Mouse (Mus musculus) embryo, embryonic 11 days (tissue): ENCODE measurements around the gene Cxcl5.
A peak's percentile ranks its signal among the peaks of the same experiment; 100 is the strongest.
"Not testable (repeated sequence)": the region's sequence is repeated elsewhere in the genome, so short reads cannot be mapped to it uniquely, and the experiment has no call there.

Experiments used
- DNase-seq: peaks from one replicate; pipeline ENCODE4 v3.0.0-alpha.2; 2015

The Cxcl5 gene

DNA sequence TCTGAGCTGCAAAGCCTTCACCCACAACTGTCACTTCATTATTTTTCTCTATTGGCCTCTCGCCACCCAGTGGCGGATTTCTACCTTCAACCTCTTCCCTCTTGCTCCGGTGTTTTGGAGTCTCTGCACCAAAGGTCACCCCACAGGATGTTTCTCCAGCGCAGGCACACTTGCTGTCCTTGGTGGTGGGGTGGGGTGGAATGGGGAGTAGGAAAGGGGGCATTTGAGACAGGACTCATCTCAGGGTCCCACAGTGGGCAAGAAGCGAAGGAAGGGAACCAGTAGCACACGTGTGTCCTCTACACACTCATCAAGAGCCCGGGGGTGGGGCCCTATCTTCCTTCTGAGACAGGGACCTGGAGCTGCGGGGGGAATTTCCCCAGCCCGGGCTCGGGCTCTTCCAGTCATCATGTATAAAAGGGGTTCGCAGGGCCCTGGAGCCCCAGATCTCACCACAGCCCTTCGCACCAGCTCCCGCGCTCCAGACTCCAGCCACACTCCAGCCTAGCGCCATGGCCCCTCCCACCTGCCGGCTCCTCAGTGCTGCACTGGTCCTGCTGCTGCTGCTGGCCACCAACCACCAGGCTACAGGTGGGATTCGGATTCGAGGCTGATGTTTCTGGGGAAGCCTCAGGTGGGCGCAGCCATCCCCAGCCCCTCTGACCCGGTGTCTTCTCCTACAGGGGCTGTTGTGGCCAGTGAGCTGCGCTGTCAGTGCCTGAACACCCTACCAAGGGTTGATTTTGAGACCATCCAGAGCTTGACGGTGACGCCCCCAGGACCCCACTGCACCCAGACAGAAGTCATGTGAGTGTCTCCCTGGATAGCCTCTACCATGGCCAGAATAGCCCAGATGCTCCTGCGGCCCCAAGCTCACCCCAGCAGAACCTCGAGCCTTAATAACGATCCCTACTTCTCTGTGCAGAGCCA is 26.8 kb downstream of the Cxcl5 start, which contains the start of gene Cxcl3:
TSS of gene Cxcl3 (plus strand) at position 445 of the 930 bp plus-strand sequence.
- peak; percentile 64 for DNase-seq

- no peak for DNase-seq
Observed at GRCm38 (mm10) chr5:90788114-90788513, 29.0 kb downstream of the Cxcl5 start.

- DNase-seq = no peak
Observed at GRCm38 (mm10) chr5:90789306-90790073, 30.3 kb downstream of the Cxcl5 start.

- peak; percentile 33 for DNase-seq
Observed at GRCm38 (mm10) chr5:90790074-90790502, 30.9 kb downstream of the Cxcl5 start.

GRCm38 (mm10) chr5:90794195-90794625 is 35.0 kb downstream of the Cxcl5 start, which contains the start of gene Cxcl15:
Gene Cxcl15, plus strand, starts transcription at chr5:90794534.
- DNase-seq = no peak

GRCm38 (mm10) chr5:90795392-90795791 is 36.2 kb downstream of the Cxcl5 start:
- DNase-seq = not testable (repeated sequence)

DNA sequence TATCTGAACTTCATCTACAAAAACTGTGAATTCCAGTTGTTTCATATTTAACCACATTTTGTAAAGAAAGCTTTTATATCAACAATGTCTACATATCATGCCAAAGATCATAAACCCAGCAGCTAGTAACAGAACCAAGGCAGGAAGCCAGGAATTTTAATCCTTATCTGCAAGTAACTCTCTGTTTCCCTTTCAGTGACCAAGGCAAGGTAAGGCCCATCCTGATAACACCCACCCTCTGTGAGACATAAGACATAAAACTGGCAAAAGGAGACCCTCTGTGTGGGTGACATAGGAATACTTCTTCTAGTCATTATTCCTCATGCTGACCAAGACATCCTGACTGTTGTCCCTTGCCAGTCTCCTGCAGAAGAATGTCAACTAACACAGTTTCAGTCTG is 45.4 kb downstream of the Cxcl5 start:
- DNase-seq = no peak

DNA sequence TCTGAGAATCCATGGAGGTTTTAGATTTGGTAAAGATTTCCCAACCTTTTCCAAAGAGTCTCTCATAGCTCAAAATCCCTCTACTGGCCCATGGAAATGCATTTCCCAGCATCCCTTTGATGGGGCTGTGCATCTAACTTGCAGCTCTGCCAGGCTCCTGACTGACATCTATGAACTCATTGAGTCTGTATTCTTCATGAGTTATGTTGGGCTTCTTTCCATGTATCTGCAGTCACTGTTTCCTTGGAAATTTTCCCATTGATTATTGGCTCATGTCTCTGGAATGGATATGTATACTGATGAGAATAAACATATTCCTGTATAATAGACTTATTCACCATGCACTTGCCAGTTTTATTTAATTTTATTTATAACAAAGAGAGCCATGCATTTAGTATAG is 46.9 kb downstream of the Cxcl5 start:
- DNase-seq = no peak

DNA sequence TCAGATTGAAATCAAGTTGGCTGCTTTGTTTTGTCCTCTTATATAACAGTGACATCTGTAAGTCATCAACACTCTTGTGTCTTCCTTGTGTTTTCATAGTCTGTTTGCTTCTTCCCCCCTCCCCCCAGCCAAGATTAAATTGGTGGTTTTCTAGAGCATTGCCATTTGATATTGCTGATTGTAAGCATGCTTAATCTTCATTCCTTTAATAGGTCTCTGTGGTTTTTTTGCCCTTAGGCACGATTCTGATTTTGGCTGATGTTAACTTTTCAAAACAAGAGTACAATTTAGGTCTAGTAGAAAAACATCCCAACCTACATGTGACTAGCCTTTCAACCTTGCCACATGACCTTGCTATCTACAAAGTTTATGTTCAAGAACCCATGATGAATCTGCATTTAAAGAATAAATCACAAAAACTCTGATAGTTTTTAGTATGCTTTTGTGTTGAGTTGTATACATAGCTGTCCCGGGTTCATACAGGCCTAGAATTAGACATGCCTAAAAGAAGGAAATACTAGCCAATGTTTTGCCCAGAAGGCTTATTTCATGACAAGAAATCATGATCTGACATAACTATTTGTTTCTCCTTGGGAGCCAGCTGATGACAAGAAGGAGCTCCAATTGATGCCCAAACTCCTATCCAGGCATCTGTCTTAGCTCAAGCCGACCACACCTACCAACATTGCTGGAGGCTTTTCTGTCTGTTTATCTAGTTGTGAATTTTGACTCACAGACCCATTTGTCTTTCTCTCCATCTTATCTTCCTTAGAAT is 48.2 kb downstream of the Cxcl5 start:
- DNase-seq = no peak
